Mouse (Mus musculus) kidney, adult 2 months (tissue): ENCODE results near the gene Abcd1.

ENCODE experiments used
- CTCF ChIP-seq: fragments of 200-500 bp; conservative IDR thresholded peaks from 2 replicates; pipeline ENCODE4 v1.5.1; 2011; ENCODE audit warnings: low read depth, mild to moderate bottlenecking, control low read depth, low read length, moderate library complexity, mixed read lengths; ENCODE audit not compliant: insufficient read depth, insufficient read length
- POLR2A ChIP-seq: fragments of 200-500 bp; IDR thresholded peaks from one replicate; pipeline ENCODE4 v1.6.1; 2011; ENCODE audit warnings: low read depth, low read length, control low read depth

DNA sequence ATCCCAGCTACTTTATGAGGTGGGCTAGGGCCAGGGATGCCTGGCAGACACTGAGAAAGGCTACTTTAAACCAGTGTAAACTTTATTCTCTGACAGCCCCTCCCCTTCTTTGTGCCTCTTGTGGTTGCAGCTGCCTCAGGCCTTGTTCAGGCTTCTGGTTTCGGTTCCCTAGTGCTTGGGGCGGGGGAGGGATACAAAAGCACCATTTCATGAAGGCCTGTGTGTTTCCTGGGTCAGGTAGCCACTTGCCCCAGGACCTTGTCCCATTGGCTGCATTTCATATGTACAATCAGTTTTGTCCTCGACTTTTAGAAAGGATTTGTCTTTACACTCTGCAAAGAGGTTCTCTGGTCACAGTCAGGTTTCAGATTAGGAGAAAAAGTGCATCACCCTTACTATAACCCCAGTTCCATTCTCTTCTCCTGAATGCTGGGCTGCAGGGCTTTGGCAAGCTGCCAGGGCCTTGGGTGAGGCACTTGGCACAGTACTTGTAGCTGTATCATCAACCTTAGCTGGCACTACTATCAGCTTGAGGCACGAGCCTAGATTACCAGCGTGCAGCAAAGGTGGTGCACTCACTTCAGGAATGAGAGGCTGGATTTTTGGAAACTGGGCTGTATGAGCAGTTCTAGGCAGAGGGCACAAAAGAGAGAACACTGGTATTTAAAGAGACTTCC is 2.4 kb downstream of the Abcd1 start:
- TF ChIP-seq POLR2A (no peak), CTCF (no peak)
